Mouse (Mus musculus) MEL (cell line): ENCODE measurements around the gene Lin37. TPM values are rescaled to one million over a fixed set of nuclear protein-coding genes. Genes with fewer than 3 reads are reported as not detected.

ENCODE experiments used
- DNase-seq: peaks from one replicate; pipeline ENCODE4 v3.0.0; 2011; ENCODE audit warnings: low read depth, low spot score
- H3K27ac ChIP-seq: 2 replicates; pipeline ENCODE4 v1.5.1; 2012; ENCODE audit warnings: low read depth, mild to moderate bottlenecking, control low read depth, low read length, moderate library complexity; ENCODE audit not compliant: control insufficient read depth
- H3K27me3 ChIP-seq, 2 experiments: fragments of 150-350 bp in 1 of 2; sonication (generic) in 1 of 2; 2 replicates each; pipeline ENCODE4 v1.6.1; 2012; ENCODE audit warnings: low read length in 2 of 2, mild to moderate bottlenecking in 2 of 2, improper control_type of control experiment in 1 of 2, moderate library complexity in 1 of 2; ENCODE audit not compliant: insufficient read depth in 2 of 2, control insufficient read depth in 1 of 2
- H3K36me3 ChIP-seq, 2 experiments: 2 replicates each; pipeline ENCODE4 v1.6.1; 2012 to 2014; ENCODE audit warnings: low read length in 2 of 2, improper control_type of control experiment in 1 of 2, inconsistent platforms in 1 of 2, mild to moderate bottlenecking in 1 of 2; ENCODE audit not compliant: insufficient read depth in 2 of 2, control insufficient read depth in 1 of 2
- H3K4me1 ChIP-seq, 2 experiments: fragments of 150-350 bp in 1 of 2; sonication (generic) in 1 of 2; 2 replicates each; pipeline ENCODE4 v1.6.1; 2012; ENCODE audit warnings: low read length in 2 of 2, improper control_type of control experiment in 1 of 2, mild to moderate bottlenecking in 1 of 2; ENCODE audit not compliant: insufficient read depth in 2 of 2, control insufficient read depth in 1 of 2
- H3K4me3 ChIP-seq, 2 experiments: fragments of 150-350 bp in 1 of 2; sonication (generic) in 1 of 2; 2 replicates each; pipeline ENCODE4 v1.5.1; 2012; ENCODE audit warnings: low read depth in 2 of 2, low read length in 2 of 2, mild to moderate bottlenecking in 2 of 2, moderate library complexity in 2 of 2, control low read depth in 1 of 2, improper control_type of control experiment in 1 of 2; ENCODE audit not compliant: control insufficient read depth in 1 of 2, insufficient read depth in 1 of 2
- H3K79me2 ChIP-seq: 2 replicates; pipeline ENCODE4 v1.6.1; 2012; ENCODE audit warnings: mild to moderate bottlenecking, low read length, moderate library complexity; ENCODE audit not compliant: control insufficient read depth, poor library complexity, insufficient read depth
- H3K9ac ChIP-seq: 2 replicates; pipeline ENCODE4 v1.6.1; 2012; ENCODE audit warnings: low read depth, mild to moderate bottlenecking, control low read depth, low read length, moderate library complexity; ENCODE audit not compliant: control insufficient read depth, poor library complexity, severe bottlenecking
- H3K9me3 ChIP-seq: fragments of 150-350 bp; sonication (generic); replicated peaks from 2 replicates; pipeline ENCODE4 v1.6.1; 2012; ENCODE audit warnings: mild to moderate bottlenecking, low read length, improper control_type of control experiment, moderate library complexity; ENCODE audit not compliant: insufficient read depth
- BHLHE40 ChIP-seq: IDR thresholded peaks from 2 replicates; pipeline ENCODE4 v1.6.1; 2012; ENCODE audit warnings: low read depth, mild to moderate bottlenecking, inconsistent platforms, low read length, improper control_type of control experiment, borderline replicate concordance
- CHD2 ChIP-seq: IDR thresholded peaks from 2 replicates; pipeline ENCODE4 v1.6.1; 2011; ENCODE audit warnings: low read length, improper control_type of control experiment
- ELF1 ChIP-seq: IDR thresholded peaks from 2 replicates; pipeline ENCODE4 v1.6.1; 2014; ENCODE audit warnings: low read depth, mild to moderate bottlenecking, inconsistent platforms, low read length, improper control_type of control experiment, moderate library complexity
- EP300 ChIP-seq, 2 experiments: IDR thresholded peaks; 2 replicates each; pipeline ENCODE4 v1.6.1; 2011; ENCODE audit warnings: improper control_type of control experiment in 2 of 2, low read length in 2 of 2, low read depth in 1 of 2, mild to moderate bottlenecking in 1 of 2
- ETS1 ChIP-seq: IDR thresholded peaks from 2 replicates; pipeline ENCODE4 v1.6.1; 2012; ENCODE audit warnings: low read depth, mild to moderate bottlenecking, inconsistent platforms, low read length, improper control_type of control experiment, moderate library complexity
- GABPA ChIP-seq: IDR thresholded peaks from 2 replicates; pipeline ENCODE4 v1.6.1; 2012; ENCODE audit warnings: low read depth, mild to moderate bottlenecking, inconsistent platforms, low read length, improper control_type of control experiment, moderate library complexity
- HCFC1 ChIP-seq: IDR thresholded peaks from 2 replicates; pipeline ENCODE4 v1.6.1; 2012; ENCODE audit warnings: low read depth, mild to moderate bottlenecking, inconsistent platforms, low read length, improper control_type of control experiment, moderate library complexity
- JUND ChIP-seq: IDR thresholded peaks from 2 replicates; pipeline ENCODE4 v1.6.1; 2011; ENCODE audit warnings: low read depth, mild to moderate bottlenecking, improper control_type of control experiment, low read length
- KAT2A ChIP-seq: conservative IDR thresholded peaks from 2 replicates; pipeline ENCODE4 v1.6.1; 2012; ENCODE audit warnings: low read depth, low read length, improper control_type of control experiment, inconsistent platforms
- MAFK ChIP-seq: IDR thresholded peaks from 2 replicates; pipeline ENCODE4 v1.6.1; 2011; ENCODE audit warnings: low read depth, mild to moderate bottlenecking, low read length, improper control_type of control experiment, borderline replicate concordance
- MAX ChIP-seq: IDR thresholded peaks from 2 replicates; pipeline ENCODE4 v1.6.1; 2011; ENCODE audit warnings: low read length, improper control_type of control experiment
- MAZ ChIP-seq: IDR thresholded peaks from 2 replicates; pipeline ENCODE4 v1.6.1; 2012; ENCODE audit warnings: low read depth, mild to moderate bottlenecking, inconsistent platforms, low read length, improper control_type of control experiment
- MEF2A ChIP-seq: IDR thresholded peaks from 2 replicates; pipeline ENCODE4 v1.6.1; 2014; ENCODE audit warnings: low read depth, mild to moderate bottlenecking, inconsistent platforms, low read length, improper control_type of control experiment; ENCODE audit not compliant: poor library complexity, insufficient replicate concordance, severe bottlenecking; ENCODE audit errors: extremely low read depth
- MYB ChIP-seq: IDR thresholded peaks from 2 replicates; pipeline ENCODE4 v1.6.1; 2011; ENCODE audit warnings: mild to moderate bottlenecking, low read depth, low read length, improper control_type of control experiment
- NELFE ChIP-seq: IDR thresholded peaks from 2 replicates; pipeline ENCODE4 v1.6.1; 2011; ENCODE audit warnings: low read depth, low read length, improper control_type of control experiment
- NRF1 ChIP-seq: IDR thresholded peaks from 2 replicates; pipeline ENCODE4 v1.6.1; 2014; ENCODE audit warnings: low read depth, mild to moderate bottlenecking, inconsistent platforms, low read length, improper control_type of control experiment, moderate library complexity; ENCODE audit not compliant: poor library complexity, insufficient read depth, severe bottlenecking
- POLR2A ChIP-seq, 2 experiments: IDR thresholded peaks; 2 replicates each; pipeline ENCODE4 v1.6.1; 2011 to 2012; ENCODE audit warnings: low read length in 2 of 2, mild to moderate bottlenecking in 2 of 2, control low read depth in 1 of 2, improper control_type of control experiment in 1 of 2, low read depth in 1 of 2, moderate library complexity in 1 of 2; ENCODE audit not compliant: control insufficient read depth in 1 of 2, insufficient read depth in 1 of 2, poor library complexity in 1 of 2
- RAD21 ChIP-seq: IDR thresholded peaks from 2 replicates; pipeline ENCODE4 v1.6.1; 2011; ENCODE audit warnings: mild to moderate bottlenecking, low read depth, low read length, improper control_type of control experiment
- RCOR1 ChIP-seq: IDR thresholded peaks from 2 replicates; pipeline ENCODE4 v1.6.1; 2012; ENCODE audit warnings: low read depth, mild to moderate bottlenecking, inconsistent platforms, low read length, improper control_type of control experiment
- SIN3A ChIP-seq: IDR thresholded peaks from 2 replicates; pipeline ENCODE4 v1.6.1; 2012; ENCODE audit warnings: low read length, improper control_type of control experiment, inconsistent platforms
- SMC3 ChIP-seq: IDR thresholded peaks from 2 replicates; pipeline ENCODE4 v1.6.1; 2011; ENCODE audit warnings: low read depth, low read length, improper control_type of control experiment
- TAL1 ChIP-seq: IDR thresholded peaks from 2 replicates; pipeline ENCODE4 v1.6.1; 2012; ENCODE audit warnings: mild to moderate bottlenecking, inconsistent platforms, low read length, moderate library complexity, mixed read lengths
- TBP ChIP-seq: IDR thresholded peaks from 2 replicates; pipeline ENCODE4 v1.8.0; 2011; ENCODE audit warnings: low read depth, low read length, improper control_type of control experiment
- USF1 ChIP-seq: IDR thresholded peaks from 2 replicates; pipeline ENCODE4 v1.6.1; 2014; ENCODE audit warnings: low read depth, mild to moderate bottlenecking, inconsistent platforms, low read length, improper control_type of control experiment, moderate library complexity
- USF2 ChIP-seq, 2 experiments: IDR thresholded peaks; 2 replicates each; pipeline ENCODE4 v1.6.1; 2011 to 2012; ENCODE audit warnings: improper control_type of control experiment in 2 of 2, low read length in 2 of 2, borderline replicate concordance in 1 of 2, inconsistent platforms in 1 of 2, low read depth in 1 of 2, mild to moderate bottlenecking in 1 of 2; ENCODE audit not compliant: insufficient read depth in 1 of 2
- ZC3H11A ChIP-seq: IDR thresholded peaks from 2 replicates; pipeline ENCODE4 v1.6.1; 2012; ENCODE audit warnings: low read depth, mild to moderate bottlenecking, inconsistent platforms, low read length, improper control_type of control experiment
- ZMIZ1 ChIP-seq: IDR thresholded peaks from 2 replicates; pipeline ENCODE4 v1.6.1; 2012; ENCODE audit warnings: low read depth, mild to moderate bottlenecking, inconsistent platforms, low read length, improper control_type of control experiment, moderate library complexity
- ZNF384 ChIP-seq: IDR thresholded peaks from 2 replicates; pipeline ENCODE4 v1.6.1; 2012; ENCODE audit warnings: low read depth, mild to moderate bottlenecking, inconsistent platforms, low read length, improper control_type of control experiment
- polyA plus RNA-seq, 2 experiments: library from polyadenylated mRNA; stranded (reverse) in 1 of 2; unstranded in 1 of 2; fragments of >175 nt in 1 of 2; fragments of >200 nt in 1 of 2; gene quantifications; 2 replicates each; pipeline versions ENCODE4 v1.2.1 to v1.2.4; 2012; ENCODE audit warnings: low replicate concordance in 2 of 2, low read depth in 1 of 2; ENCODE audit not compliant: insufficient read length in 2 of 2, insufficient read depth in 1 of 2, missing spikeins in 1 of 2
- total RNA-seq: library from RNA; depleted of rRNA; stranded (reverse); fragments of 300-350 nt; gene quantifications from 2 replicates; pipeline ENCODE4 v1.2.3, GENCODE M21; 2012

Gene Lin37
- total and polyA plus RNA-seq, 3 experiments, result 10.9 to 49.8 TPM; not detected in 1

- peaks cover 0 to 8% of the 10 kb centered on the region in 2 experiments; a peak in 2 of 4 replicates for H3K36me3 ChIP-seq
- TF ChIP-seq ZC3H11A (no peak), TBP (no peak), SMC3 (no peak), MYB (no peak), TAL1 (no peak), MAZ (no peak), HCFC1 (no peak), ZNF384 (no peak), KAT2A (no peak), MAFK (no peak), ETS1 (no peak), NELFE (no peak), USF2 (IDR thresholded peaks at IDR 0.05; ENCODE audit: borderline replicate concordance in 1 of 2, insufficient read depth in 1 of 2, low read depth in 1 of 2, low read length in 2 of 2) (no peak), RCOR1 (no peak), ZMIZ1 (no peak), POLR2A (IDR thresholded peaks at IDR 0.05; ENCODE audit: control insufficient read depth in 1 of 2, insufficient read depth in 1 of 2, low read depth in 1 of 2, low read length in 2 of 2, poor library complexity in 1 of 2) (no peak), BHLHE40 (no peak), SIN3A (no peak), MAX (no peak)
- no peaks in the 10 kb centered on the region for H3K27me3 ChIP-seq
- peak overlapping the region; percentile 56 for H3K27ac ChIP-seq
- H3K79me2 ChIP-seq, result peaks cover 18% of the 10 kb centered on the region
- peak overlapping the region; percentile 75 for H3K9ac ChIP-seq
- H3K4me3 ChIP-seq, result peak overlapping the region; percentile 80 to 85
- peaks cover 2 to 10% of the 10 kb centered on the region in 2 experiments; a peak in 2 of 4 replicates for H3K4me1 ChIP-seq
- peak; percentile 63 for DNase-seq
- H3K9me3 ChIP-seq, result no peaks in the 10 kb centered on the region
These were observed 789 bp downstream of the Lin37 start for GRCm38 (mm10) chr7:30558656-30559442.

GRCm38 (mm10) chr7:30557901-30558514 is 1.6 kb downstream of the Lin37 start:
- Histone ChIP-seq H3K9ac (peak overlapping the region; percentile 75), H3K4me1 (peaks cover 0 to 9% of the 10 kb centered on the region in 2 experiments; a peak in 2 of 4 replicates), H3K27me3 (no peaks in the 10 kb centered on the region), H3K4me3 (peak overlapping the region in 1 of 2 experiments; percentile 80; a peak in 2 of 4 replicates), H3K79me2 (peaks cover 16% of the 10 kb centered on the region), H3K36me3 (peaks cover 0 to 8% of the 10 kb centered on the region in 2 experiments; a peak in 2 of 4 replicates), H3K9me3 (no peaks in the 10 kb centered on the region), H3K27ac (no peak overlapping the region)
- no peak for TF ChIP-seq TAL1
- no peak for TF ChIP-seq KAT2A
- TF ChIP-seq NRF1, result no peak
- no peak for TF ChIP-seq USF2 (IDR thresholded peaks at IDR 0.05; ENCODE audit: borderline replicate concordance in 1 of 2, insufficient read depth in 1 of 2, low read depth in 1 of 2, low read length in 2 of 2)
- TF ChIP-seq HCFC1, result no peak
- TF ChIP-seq JUND, result no peak
- no peak for TF ChIP-seq GABPA
- TF ChIP-seq ZNF384, result no peak
- no peak for TF ChIP-seq MYB
- no peak for TF ChIP-seq TBP
- no peak for TF ChIP-seq ELF1
- TF ChIP-seq MAFK, result no peak
- no peak for TF ChIP-seq POLR2A (IDR thresholded peaks at IDR 0.05; ENCODE audit: control insufficient read depth in 1 of 2, insufficient read depth in 1 of 2, low read depth in 1 of 2, low read length in 2 of 2, poor library complexity in 1 of 2)
- TF ChIP-seq EP300 (IDR thresholded peaks at IDR 0.05; ENCODE audit: low read depth in 1 of 2, low read length in 2 of 2), result no peak
- TF ChIP-seq CHD2, result no peak
- TF ChIP-seq USF1, result no peak
- no peak for TF ChIP-seq RAD21
- no peak for TF ChIP-seq MEF2A
- no peak for DNase-seq
